Mouse (Mus musculus) testis, postnatal 14 days (tissue): Measurements from ENCODE around the gene Gpr35.
"Not testable (repeated sequence)": the region's sequence is repeated elsewhere in the genome, so short reads cannot be mapped to it uniquely, and the experiment has no call there.

Experiments used
- DNase-seq: peaks from one replicate; pipeline ENCODE4 v3.0.0; 2021; ENCODE audit warnings: low spot score

The Gpr35 gene

DNA sequence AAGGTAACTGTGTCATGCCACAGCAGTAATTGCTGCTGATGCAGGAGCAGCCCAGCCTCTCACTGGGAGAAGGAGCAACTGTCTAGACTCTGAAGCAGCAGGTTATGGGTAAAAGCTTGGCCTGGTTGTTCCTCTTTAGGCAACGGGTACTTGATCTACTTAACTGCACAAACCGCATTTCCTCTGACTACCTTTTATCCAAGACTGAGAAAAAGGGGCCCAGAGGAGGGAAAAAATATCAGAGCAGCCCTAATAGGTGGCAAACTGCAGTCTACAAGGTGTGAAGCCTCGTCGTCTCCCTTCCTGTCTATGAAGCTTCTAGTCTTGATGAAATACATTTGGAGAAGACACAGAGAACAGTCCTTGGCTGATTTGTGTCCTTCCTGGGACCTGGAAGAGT is 17.1 kb upstream of the Gpr35 start:
- no peak for DNase-seq

- peak; percentile 90 for DNase-seq
These were observed 16.4 kb upstream of the Gpr35 start, which contains the start of gene Capn10 for GRCm38 (mm10) chr1:92934182-92934827. Gene Capn10 (plus strand): TSS chr1:92934376.

GRCm38 (mm10) chr1:92935054-92935962 is 15.4 kb upstream of the Gpr35 start:
- peak; percentile 78 for DNase-seq

DNA sequence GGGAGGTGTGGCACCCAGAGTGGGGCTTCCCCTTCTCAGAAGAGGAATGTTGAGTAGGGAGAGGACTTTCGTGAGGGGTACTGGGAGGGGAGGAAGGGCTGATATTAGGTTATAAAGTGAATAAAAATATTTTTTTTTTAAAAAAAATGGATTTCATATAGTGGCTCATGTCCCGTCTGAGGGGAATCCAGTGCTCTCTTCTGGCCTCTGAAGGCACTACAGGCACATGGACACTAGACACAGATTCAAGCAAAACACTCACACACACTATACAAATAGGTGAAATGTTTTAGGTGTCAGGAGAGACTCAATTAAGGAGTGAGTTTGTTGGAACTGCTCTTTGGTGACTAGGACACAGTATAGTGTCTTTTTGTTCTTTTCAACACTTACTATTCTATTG is 14.7 kb upstream of the Gpr35 start:
- no peak for DNase-seq

DNA sequence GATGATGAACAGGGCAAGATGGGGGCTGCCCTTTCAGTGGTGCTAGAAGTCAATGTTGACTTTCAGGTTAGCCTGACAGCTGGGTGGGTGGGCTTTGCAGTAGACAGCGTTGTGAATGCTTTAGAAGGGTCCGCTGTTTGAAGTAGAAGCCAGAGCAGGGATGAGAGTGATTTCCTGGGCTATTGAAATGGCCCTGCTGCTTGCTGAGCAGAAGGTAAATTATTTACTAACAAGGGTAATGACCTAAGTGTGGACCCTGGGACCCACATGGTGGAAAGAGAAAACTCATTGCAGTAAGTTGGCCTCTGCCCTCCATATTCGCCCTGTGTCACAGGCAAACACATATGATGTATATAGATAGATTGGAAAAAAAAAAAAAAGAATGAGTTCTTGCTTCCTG is 14.2 kb upstream of the Gpr35 start:
- peak; percentile 42 for DNase-seq

GRCm38 (mm10) chr1:92937797-92938196 is 12.9 kb upstream of the Gpr35 start:
- DNase-seq, result no peak

DNA sequence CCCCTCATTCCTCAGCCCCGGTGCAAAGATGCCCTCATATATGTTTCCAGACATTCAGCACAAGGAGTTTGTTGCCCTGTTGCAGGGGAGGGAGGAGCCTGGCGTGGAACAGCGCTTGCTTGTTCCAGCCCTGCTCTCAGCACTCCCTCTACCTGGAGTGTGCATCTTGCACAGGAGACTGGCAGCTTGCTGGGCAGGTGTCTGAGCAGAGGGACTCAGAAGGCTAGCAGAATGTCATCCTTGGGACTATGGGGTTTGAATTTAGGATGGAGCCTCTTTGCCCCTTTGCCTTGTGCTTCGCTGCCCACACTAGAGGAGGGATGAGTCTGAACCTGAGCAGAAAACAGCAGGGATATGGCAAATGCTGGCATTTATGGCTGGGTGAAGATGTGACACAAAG is 10.9 kb upstream of the Gpr35 start:
- DNase-seq, result no peak

- DNase-seq, result no peak
These were observed 7.3 kb upstream of the Gpr35 start for GRCm38 (mm10) chr1:92943219-92943989.

- no peak for DNase-seq
These were observed 2.7 kb upstream of the Gpr35 start for GRCm38 (mm10) chr1:92947966-92948365.

- DNase-seq, result no peak
These were observed 1.2 kb upstream of the Gpr35 start for GRCm38 (mm10) chr1:92949426-92949825.

DNA sequence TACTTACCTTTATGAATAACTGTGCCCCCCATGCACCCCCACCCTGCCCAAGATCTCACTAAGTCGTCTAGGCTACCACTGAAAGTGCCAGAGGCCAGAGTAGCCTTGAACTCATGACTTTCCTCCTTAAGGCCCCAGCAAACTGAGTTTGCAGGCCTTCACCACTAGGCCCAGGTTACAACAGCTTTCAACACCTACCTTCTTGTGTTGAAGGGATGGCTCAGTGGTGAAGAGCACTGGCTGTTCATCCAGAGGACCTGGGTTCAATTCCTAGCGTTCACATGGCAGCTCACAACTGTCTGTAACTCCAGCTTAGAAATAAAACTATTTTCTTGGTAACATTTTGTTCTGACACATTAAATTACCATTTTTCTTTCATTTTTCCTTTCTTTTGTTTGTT is 3.0 kb downstream of the Gpr35 start:
- DNase-seq, result no peak

DNA sequence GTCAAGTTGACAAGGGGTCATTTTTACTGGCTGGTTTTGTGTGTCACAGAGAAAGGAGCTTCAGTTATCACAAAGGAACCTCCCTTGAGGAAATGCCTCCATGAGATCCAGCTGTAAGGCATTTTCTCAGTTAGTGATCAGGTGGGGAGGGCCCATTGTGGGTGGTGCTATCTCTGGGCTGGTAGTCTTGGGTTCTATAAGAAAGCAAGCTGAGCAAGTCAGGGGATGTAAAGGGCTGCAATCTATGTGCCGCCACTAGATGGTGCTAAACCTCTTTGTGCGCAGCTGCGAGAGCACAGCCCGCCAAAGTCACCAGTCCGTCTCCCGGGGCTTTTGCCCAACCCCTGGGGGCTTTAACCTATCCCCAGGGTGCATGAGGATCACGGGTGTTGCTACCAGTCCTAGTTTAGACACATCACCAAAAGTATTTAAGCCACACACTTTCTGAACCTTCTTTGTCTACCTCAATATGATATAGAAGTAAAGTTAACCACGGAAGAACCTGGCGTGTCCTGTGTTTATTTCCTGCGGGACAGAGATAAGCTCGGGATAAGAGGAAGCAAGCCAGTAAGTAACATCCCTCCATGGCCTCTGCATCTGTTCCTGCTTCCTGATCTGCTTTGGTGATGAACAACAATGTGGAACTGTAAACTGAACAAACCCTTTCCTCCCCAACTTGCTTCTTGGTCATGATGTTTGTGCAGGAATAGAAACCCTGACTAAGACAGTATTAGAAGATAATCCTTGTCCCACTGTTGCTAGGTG is 6.1 kb downstream of the Gpr35 start:
- peak; percentile 44 for DNase-seq

DNA sequence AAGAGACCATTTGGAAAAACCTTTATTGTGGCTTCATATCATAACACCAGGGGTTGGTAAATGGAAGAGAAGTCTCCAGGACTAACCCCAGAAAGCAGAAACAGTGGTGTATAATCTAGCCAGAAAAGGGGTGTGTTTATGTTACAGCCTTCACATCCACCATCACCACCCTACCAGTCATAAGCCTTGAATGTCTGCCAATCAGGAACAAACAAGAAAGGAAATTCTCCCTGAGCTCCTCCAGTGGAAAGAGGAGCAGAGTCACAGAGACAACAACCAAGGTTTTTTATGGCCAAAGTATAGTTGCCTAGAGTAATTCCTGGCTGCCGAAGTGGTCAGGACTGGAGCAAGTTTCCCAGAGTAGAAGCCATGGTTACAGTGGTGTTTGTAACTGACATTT is 8.3 kb downstream of the Gpr35 start:
- DNase-seq, result no peak

GRCm38 (mm10) chr1:92970791-92971190 is 20.1 kb downstream of the Gpr35 start:
- not testable (repeated sequence) for DNase-seq

GRCm38 (mm10) chr1:92971879-92972795 is 21.5 kb downstream of the Gpr35 start:
- no peak for DNase-seq

- no peak for DNase-seq
These were observed 22.2 kb downstream of the Gpr35 start for GRCm38 (mm10) chr1:92972854-92973253.

DNA sequence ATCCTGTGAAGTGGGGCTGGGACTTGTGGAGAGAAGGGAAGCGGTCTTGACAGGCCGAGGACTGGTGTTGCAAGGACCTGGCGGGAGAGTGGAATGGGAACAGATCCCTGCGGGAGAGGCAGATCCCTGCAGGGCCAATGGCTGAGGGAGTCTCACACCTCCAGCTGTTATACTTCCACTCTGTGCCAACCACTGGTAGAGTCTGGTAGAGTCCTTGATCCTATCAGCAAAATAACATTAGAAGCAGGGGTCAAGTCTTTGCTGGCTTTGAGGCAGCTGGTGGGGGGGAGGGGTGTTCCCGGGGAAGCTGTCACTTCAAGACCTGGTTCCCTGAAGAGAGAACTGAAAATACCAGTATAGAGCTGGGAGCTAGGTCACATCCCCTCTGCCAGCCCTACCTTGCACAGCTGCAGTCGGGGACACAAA is 25.5 kb downstream of the Gpr35 start:
- DNase-seq, result no peak

GRCm38 (mm10) chr1:92978645-92979044 is 28.0 kb downstream of the Gpr35 start:
- DNase-seq, result no peak

DNA sequence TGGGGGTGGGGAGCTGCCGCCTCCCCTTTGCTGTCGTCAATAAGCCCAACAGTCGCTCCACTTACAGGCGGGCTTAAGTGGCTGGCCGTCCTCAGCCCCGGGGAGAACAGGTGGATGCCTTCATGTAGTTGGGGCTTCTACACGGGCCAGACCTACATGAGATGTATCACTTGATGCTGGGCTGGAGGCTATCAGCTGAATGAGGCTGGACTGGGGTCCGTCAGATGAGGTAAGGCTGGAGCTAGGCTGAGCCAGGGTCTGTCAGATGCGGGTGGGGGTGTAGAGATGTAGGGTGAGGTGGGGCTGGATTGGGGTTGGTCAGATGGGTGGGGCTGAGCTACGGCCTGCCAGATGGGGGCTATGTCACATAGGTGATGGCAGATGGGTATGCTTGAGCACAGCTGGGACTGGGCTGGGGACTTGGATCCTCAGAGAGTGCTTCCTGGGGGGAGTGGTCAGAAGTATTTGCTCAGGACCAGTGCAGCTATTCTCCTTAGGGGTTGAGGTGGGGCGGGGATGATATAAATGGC is 28.5 kb downstream of the Gpr35 start:
- DNase-seq, result no peak

GRCm38 (mm10) chr1:92981056-92981845 is 30.6 kb downstream of the Gpr35 start:
- no peak for DNase-seq
